Mouse (Mus musculus) adrenal gland, postnatal 10 days (tissue): Measurements from ENCODE around the gene Nek3. TPM values are rescaled to one million over a fixed set of nuclear protein-coding genes. Genes with fewer than 3 reads are reported as not detected.
"Not testable (repeated sequence)": the region's sequence is repeated elsewhere in the genome, so short reads cannot be mapped to it uniquely, and the experiment has no call there.

Experiments used
- DNase-seq: peaks from one replicate; pipeline ENCODE4 v3.0.0; 2021; ENCODE audit warnings: mixed read lengths
- total RNA-seq, 2 experiments: library from RNA; stranded (reverse); gene quantifications; 2 replicates each; pipeline ENCODE4 v1.2.3; 2021

The Nek3 gene
- total RNA-seq, 2 experiments from 2014 or later, result 3.2 to 4.4 TPM

DNA sequence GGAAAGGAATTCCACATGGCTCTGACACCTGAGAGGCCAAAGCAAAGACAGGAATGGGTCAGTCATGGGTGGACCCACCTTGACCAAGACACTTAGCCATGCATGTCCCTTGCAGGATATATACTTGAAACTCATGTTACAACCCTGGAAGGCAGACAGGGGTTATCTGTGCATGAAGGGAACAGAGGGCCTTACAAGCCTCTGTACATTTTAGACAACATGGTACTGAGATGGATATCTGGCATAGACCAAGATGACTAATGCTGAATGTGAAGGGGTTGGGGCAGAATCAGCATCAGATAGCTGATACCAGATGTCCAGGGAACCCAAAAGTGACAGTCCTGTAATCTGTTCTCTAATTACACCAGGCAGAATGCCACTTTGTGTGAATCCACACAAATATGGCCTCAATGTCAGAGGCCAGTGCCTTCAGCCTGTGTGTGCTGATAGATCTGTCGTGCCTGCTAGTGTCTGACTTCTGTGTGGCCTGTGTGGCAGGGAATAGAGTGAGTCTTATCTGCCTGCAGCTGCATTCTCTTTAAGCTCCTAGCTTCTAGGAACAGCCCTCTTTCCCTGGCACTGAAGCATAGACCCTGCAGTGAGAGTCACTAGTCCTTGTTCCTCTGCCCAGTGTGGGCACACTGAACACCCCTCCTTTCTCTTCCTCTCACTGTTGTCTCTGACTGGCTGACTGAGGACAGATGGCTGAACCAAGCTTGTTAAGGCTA, 22.3 kb downstream of the Nek3 start:
- DNase-seq, result no peak

DNA sequence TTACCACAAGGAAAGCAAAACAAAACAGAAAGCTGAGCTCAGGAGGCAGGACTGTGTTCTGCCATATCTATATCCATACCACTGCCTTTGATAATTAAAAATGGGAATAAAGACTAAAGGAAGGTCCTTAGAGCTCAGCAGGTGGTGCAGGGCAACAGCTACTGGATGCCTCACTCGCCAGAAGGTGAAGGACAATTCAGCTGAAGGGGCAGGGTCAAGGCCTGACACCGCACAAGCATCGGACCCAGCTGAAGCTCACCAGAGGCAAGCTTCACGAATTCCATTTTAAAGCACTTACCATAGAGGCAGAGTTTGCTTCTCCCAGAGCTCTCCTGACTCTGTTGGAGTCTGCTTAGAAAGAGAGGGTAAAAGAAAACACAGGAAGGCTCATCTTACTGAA, 23.6 kb downstream of the Nek3 start:
- no peak for DNase-seq

DNA sequence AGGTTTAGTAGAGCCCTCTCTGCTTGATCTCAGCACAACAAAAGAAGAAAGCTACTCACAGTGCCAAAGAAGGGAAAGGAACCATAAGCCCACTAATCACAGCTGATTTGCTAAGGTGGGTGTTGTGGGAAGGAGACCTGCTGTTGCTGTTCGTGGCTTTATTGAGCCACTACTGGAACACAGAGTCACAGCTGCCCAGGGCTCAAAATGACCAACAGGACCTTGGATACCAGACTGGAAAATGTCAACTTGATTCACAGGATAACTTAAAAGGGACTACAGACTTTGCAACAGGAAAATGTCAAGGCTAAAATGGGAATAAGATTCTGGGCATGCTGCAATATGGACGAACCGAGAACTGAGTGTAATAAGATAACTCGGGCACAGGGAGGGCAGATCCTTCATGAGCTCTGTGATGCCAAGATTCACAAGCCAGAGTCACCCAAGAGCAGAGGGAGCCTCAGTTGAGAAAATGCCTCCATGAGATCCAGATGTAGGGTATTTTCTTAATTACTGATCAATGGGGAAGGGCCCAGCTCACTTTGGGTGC, 24.3 kb downstream of the Nek3 start:
- DNase-seq, result peak; percentile 42

DNA sequence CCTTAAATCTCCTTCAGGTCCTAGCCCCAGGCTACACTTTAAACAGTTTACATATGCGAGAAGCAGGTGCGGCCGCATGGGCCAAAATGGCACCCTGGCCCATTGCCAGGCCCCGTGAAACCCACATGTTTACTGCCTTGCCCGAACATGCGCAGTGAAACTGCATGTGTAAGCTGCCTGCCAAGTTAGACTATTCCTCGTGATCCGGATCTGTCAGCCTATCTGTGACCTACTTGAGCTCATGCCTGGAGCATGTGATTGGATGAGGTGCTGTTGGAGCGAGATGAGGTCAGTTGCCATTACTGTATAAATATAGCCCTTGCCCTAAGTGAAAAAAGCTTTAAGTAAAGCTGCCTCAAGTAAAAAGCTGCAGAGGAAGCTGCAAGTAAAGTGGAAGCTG, 29.8 kb downstream of the Nek3 start:
- not testable (repeated sequence) for DNase-seq

DNA sequence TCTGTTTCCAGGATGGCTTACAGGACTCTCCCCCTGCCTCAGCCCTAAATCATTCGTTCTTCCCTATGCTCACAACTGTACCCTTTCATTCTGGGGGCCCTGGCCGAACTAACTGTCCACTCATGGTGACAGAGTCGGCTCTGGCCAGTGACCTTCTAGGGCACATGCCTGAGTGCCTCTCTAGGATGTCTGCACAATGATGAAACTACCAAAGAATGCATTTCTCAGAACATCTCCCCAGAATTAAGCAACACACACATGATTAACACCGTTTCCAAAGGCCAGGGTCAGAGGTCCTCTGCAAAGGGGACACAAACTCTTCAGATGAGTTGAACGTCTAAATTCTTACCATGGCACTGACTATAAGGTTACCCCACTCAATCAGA, 31.5 kb downstream of the Nek3 start:
- DNase-seq, result no peak

DNA sequence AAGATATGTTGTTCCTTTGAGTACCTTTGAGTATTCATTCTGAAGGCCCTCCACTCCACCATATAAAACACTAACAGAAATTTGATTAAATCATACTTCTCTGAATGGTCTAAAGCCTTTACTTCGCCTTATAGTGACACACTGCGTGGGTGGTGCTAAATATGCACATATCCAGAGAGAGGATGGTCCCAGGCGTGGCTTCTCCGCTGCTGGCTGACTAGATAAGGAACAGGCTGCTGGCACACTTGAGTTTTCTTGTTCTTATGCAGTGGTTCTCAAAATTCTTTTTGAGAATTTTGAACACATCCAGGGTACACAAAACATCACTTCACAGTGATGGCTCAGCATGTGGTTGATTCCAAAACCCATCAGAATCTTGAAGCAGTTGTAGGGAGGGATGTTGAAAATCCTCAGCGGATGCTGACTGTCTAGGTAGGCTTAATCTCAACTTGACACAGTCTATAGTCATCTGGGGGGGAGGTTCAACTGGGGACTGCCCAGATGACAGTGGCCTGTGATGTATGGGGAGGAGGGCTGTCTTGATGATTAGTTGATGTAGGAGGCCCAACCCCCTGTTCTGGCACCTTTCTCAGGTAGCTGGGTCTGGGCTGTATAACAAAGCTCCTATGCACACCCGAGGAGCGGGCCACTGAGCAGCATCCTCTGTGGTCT, 32.0 kb downstream of the Nek3 start:
- no peak for DNase-seq

DNA sequence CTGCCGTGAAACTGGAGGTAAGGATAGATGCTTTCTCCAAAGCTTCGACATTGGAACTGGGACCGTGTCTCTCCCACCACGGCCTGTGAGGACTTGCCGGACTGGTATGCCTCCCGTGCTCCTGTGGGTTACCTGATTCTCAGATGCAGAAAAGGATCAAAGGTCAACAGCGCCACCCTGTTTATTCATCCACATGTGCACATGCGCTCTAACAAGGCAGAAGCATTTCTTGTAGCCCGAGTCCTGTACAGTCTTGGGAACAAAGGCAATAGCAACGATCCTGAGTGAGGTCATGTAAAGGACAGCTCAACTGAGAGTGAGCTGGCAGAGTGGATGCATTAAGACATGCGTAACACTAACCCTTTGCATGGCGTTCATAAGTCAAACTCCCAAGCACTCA, 34.2 kb downstream of the Nek3 start:
- no peak for DNase-seq

DNA sequence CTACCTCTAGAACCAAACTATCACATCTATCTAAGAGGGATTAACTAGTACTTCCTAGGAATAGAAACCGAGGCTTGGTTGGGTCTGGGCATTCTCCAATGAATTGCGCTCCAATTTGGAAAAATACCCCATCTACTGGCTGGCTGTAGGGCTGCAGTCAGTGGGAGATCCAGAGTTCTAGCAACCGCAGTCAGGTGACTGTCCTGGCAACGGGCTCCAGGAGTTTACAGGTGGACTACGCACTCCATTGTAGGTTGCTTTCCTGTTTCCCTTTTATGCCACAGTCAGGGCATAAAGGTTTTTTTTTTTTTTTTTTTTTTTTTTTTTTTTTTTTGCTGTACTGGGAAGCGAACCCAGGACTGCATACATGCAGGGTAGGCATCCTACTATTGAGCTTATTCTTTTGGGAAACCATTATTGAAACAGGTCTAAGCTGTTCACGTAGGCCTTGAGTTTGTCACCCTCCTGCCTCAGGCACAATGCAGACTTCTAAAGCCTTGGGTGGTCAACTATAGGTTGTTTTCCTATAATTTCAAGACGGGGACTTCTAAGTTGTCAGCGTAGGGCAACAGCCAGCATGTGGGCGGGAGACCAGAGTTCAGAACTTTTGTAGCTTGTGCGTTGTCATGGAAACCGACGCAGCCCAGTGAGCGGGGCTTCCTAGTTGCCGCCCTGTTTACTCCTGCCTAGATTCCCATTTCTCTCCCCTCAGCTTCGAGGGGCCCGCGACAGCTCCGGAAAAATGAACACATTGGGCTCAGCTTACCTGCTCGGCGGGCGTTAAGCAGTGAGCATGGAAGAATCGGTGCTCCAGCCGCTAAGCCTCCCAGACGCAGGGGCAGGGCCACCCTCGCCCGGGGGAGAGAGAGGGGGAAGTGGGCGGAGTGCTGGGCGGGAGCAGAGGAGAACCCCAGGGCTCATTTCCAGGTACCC, 41.7 kb downstream of the Nek3 start, which contains the start of gene Nek5:
TSS of gene Nek5 (minus strand) at position 834 of the 933 bp plus-strand sequence.
- peak; percentile 65 for DNase-seq

DNA sequence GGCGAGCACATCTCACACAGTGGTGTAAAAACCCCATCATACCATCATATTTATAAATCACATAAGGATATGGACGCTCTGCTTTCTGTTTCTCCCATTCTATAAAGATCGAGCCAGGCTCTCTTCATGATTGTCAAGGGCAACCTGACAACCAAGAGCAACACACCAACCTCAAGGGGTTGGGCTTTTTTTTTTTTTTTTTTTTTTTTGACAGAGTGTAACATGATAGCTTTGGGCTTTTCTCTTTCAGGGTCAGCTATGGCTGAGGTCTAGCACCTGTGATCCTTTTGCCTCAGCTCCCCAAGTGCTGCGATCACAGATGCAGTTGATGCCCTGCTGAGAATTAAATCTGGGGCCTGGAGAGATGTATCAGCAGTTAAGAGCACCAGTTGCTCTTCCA, 59.2 kb downstream of the Nek3 start:
- no peak for DNase-seq

DNA sequence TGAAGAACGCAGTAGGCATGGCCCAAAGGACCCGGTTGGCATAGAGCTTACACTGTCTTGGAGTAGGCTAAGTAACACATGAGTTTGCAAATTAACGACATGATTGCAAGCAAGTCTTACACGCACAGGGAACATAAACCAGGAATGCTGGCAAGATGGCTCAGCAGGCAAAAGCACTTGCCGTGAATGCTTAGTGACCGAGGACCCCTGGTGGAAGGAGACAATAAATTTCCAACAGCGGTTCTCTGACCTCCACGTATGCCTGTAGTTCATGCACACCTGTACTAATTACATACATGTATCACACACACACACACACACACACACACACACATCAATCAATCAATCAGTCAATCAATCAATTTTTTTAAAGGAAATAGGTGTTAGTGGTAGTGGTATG, 74.7 kb downstream of the Nek3 start:
- DNase-seq, result peak; percentile 21

DNA sequence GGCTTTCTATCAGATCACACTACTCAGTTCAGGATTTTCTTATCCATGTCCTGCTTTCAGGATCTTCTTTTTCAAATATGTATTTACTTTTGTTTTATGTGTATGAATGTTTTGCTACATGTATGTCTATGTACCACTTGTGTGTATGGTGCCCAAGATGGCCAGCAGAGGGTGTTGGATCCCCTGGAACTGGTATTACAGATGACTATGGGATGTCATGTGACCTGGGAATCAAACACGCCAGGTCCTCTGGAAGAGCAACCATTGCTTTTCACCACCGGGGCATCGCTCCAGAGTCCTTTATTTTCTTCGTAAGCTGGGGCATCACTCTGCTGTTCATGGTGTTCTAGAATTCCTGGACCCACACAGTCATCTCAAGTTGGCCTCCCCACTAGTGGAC, 77.0 kb downstream of the Nek3 start:
- no peak for DNase-seq

DNA sequence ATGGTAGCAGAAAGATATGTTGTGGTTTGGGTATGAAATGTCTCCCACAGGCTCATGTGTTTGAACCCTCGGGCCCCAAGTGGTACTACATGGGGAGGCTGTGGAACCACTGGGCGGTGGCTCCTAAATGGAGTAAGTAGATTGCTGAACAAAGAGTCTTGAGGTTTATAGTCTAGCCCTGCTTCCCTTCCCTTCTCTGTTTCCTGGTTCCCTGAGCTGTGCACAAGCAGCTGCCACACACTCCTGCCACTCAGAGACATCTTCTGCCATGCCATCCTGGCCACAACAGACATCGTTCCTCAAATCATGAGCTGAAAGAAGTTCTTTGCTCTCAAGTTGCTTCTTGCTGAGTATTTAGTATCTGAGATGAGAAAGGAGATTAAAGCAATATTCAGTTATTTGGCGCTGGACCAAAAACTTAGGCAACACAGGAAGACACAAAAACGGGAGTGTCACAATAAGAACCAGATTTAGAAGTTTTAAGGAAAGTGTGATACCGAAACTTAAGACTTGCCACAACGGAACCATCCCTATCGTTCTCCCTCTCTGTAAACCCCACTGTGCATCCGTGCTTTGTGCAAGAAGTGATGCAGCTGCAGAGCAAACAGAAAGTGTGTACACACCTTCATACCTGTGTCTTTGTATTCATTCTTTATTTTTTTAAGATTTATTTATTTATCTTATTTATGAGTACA, 86.8 kb downstream of the Nek3 start:
- no peak for DNase-seq

Other genes starting within 250 kb of the Nek3 start
- not detected for gene Defb15, start 233.7 kb downstream of the Nek3 start, total RNA-seq
- gene Defb35, start 228.1 kb downstream of the Nek3 start, total RNA-seq, result not detected
- not detected for gene Defb13, start 219.7 kb downstream of the Nek3 start, total RNA-seq
- gene Fam90a1a, start 207.7 kb downstream of the Nek3 start, total RNA-seq, result not detected
- not detected for gene Ccdc70, start 196.7 kb downstream of the Nek3 start, total RNA-seq
- gene Atp7b, start 106.1 kb downstream of the Nek3 start, total RNA-seq, result 1 to 10 TPM; 2.8 to 3.9 TPM
- 10 to 100 TPM; 23.3 to 32.8 TPM for gene Alg11, start 105.7 kb downstream of the Nek3 start, total RNA-seq
- gene Nek5, start 41.4 kb downstream of the Nek3 start, total RNA-seq, result 1 to 10 TPM; 1.3 to 2.2 TPM
- 10 to 100 TPM; 13.2 to 14.9 TPM for gene Ckap2, start 19.4 kb upstream of the Nek3 start, total RNA-seq
- gene Vps36, start 26.4 kb upstream of the Nek3 start, total RNA-seq, result 10 to 100 TPM; 30.7 to 34.3 TPM
- 1 to 10 TPM; 7.4 to 9.2 TPM for gene Thsd1, start 60.9 kb upstream of the Nek3 start, total RNA-seq
- not detected for gene Tpte, start 117.0 kb upstream of the Nek3 start, total RNA-seq
- 10 to 100 TPM; 24.1 to 35.7 TPM for gene Slc25a15, start 232.2 kb upstream of the Nek3 start, total RNA-seq
- gene Mrps31, start 244.9 kb upstream of the Nek3 start, total RNA-seq, result 10 to 100 TPM; 50.8 to 52.3 TPM